Mouse (Mus musculus): ENCODE measurements around the gene Syt5. TPM values are rescaled to one million over a fixed set of nuclear protein-coding genes. Genes with fewer than 3 reads are reported as not detected.

Gene Syt5
- total RNA-seq, 2 experiments from 2014 or later, result 199 to 217 TPM

DNA sequence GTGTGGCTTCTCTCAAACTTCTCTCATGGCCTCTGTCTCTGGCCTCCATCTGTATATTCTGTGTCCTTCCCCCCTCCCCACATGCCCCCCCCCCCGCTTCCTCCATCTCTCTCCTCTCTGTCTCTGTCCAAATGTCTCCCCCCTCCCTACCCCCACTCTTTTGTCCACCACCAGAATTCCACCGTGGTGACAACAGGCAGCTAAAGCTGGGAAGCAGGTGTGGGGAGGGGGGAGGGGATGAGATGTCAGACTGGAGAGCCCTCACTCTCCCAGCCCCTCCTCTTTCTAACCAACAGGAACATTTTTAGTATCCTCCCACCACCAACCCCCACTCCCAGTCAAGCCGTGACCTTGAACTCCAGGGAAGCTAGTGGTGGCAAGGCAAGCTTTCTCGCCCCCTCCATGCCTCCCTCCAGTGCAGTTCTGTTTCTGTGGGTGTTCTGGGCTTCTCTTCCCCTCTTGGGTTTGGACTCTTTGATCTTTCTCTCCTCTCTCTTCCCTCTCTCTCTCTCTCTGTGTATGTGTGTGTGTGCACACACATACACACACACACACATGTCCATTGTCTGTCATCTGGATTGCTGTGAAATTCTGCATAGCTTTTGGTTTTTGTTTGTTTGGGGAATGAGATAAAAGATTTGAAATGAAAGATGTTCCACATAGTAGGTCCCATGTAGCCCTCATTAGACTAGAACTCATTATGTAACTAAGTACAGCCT is 30.9 kb downstream of the Syt5 start, which contains the start of gene Tnnt1:
Tnnt1 (minus strand) TSS at position 51 of the 719 bp plus-strand sequence.
- no peak for TF ChIP-seq CTCF (conservative IDR thresholded peaks at IDR 0.05)
- no peak within 1 kb of the TSS for H3K27ac ChIP-seq
- H3K4me3 ChIP-seq, result no peak within 1 kb of the TSS
- DNase-seq (ENCODE audit: low spot score in 2 of 2), result no peak

DNA sequence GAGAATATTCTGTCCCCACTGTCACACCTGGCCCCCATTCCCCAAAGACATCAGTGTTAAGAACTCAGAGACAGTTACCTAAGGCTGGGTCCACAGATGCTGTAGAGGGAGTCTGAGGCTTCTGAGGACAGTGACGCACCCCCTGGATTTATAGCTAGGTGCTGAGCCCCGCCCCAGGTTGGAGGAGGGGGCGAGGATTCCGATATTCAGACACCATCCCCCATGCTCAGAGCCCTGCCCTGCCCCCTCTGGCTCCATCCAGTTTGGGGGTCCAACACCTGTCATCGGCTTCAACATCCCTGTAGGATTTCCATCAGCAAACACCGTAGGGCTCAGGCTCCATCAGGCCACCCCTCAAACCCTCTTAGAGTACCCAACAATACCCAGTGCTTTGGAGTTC is 31.5 kb downstream of the Syt5 start:
- H3K4me3 ChIP-seq, result no peak overlapping the region
- DNase-seq (ENCODE audit: low spot score in 2 of 2), result no peak
- TF ChIP-seq CTCF (conservative IDR thresholded peaks at IDR 0.05), result no peak
- H3K27ac ChIP-seq, result no peak overlapping the region

DNA sequence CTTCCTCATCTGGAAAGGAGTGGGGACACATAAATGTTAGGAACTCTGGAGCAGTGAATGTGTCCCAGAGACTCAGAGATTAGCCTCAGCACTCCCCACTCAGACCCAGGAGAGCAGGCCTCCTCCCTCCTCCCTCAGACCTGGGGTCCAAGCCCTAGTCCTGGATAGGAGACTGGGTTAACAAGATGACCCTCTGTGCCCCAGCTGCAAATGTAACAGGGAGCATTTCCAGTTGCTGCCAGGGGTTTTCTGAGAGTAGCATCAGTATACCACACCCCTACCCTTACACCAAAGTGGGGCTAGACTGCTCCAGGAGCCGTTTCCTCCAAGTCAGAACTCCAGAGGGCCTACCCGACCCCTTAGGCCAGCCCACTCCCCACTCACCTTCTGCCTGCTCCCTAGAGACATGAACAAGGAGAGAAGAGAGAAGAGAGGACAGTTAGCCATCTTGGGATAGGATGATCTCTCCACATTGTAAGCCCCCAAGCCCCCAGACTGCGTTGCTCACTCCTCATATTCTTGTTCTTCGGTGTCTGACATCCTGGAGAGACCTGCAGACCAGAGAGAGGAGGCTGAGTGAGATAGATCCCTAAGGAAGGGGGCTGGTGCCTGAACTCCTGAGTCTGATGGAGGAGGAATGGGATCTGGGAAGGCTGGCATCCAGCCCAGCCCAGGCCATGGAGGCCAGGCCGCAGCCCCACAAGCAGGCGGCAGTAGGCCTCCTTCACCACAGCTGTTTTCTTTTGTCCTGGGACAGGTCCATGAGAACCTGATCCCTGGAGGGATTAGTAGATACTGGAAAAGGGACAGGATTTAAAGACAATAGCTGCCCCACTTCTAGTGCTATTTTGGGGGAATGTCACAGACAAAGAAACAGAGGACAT is 33.3 kb downstream of the Syt5 start:
- H3K4me3 ChIP-seq, result no peak overlapping the region
- no peak for TF ChIP-seq CTCF (conservative IDR thresholded peaks at IDR 0.05)
- no peak for DNase-seq (ENCODE audit: low spot score in 2 of 2)

DNA sequence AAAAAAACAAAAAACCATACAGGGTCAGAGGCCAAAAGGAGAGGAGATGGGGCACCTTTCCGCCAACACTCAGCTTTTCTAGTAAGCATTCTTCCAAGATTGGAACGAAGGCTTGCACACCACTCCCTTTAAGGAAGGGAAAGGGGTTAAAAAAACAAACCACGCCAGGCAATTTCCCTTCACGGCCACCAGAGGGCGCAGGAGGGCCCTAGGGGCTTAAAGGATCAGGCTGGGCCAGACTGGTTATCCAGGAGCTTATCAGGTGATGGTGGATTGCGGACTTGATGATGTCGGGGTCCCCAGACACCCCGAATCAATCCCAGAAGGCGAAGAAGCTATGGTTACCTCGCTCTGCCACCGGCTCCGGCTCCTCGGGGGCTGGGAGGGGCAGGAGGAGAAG is 34.1 kb downstream of the Syt5 start:
- H3K27ac ChIP-seq, result no peak overlapping the region
- TF ChIP-seq CTCF (conservative IDR thresholded peaks at IDR 0.05), result peak; percentile 95
- DNase-seq (ENCODE audit: low spot score in 2 of 2), result no peak
- no peak overlapping the region for H3K4me3 ChIP-seq

More for the DNA sequence above, 33.3 kb downstream of the Syt5 start:
- no peak overlapping the region for H3K27ac ChIP-seq

DNA sequence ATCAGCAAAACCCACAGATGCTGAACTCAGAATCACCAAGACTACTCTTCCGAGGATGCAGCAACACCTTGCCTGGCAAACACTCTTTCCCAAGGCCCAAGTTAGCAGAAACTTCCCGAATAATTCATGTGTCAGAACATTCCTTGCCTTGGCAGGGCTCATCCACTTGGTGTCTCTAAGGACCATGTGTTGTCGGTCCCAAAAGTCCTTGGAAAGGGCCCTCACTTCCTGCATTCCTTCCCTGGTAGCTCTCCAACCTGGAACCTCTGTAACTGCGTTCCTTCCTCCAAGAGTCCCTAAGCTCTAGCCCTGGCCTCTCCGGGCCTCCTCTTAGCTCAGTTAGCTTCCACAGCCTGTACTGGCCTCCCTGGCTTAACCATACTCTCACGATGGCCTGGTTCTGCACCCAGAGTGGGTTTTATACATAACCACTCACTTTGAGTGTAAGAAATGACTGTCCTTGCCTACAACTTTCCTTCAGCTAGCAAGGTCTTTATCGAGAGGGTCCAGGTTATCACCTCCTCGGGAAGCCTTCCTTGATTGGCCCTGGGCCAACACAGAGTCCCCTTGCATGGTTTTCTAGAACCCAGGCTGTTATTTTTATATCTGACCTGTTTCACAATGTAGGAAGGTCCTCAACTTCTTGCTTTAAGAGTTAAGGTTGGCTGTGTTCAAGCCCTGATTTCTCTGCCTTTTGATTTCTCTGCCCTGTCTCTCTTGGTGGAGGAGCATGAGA is 35.7 kb downstream of the Syt5 start:
- no peak for DNase-seq (ENCODE audit: low spot score in 2 of 2)
- TF ChIP-seq CTCF (conservative IDR thresholded peaks at IDR 0.05), result no peak
- no peak overlapping the region for H3K27ac ChIP-seq
- no peak overlapping the region for H3K4me3 ChIP-seq

DNA sequence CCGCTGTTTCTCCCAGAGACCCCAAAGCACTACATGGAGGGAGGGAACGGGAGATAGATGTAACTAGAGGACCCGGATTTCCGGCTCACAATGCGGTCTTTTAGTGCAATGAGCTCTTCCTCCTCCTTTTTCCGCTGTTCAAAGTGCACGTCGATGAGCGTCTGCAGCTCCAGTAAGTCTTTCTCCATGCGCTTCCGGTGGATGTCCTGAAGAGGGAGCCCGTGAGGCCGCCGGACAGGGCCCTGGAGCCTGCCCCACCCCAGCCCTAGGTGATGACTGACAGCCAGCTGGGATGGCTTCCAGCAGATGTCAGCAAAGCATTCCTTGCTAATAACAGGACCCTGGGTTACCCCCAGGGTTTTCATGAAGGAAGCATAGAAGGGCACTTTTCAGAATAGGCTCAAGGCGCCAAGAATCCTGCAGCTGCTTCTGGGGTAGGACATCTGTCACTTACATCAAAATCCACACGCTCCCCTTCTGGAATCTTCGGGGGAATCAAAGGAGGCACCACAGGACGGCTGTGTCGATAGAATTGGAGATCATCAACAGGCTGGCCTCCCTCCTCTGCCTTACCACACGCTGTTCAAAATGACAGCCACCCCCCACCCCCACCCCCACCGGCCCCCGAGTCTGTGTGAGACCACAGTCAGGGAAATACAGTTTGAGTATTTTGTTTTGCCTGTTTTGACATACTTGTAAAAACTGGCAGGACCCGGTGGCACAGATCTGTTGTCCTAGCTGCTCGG is 37.3 kb downstream of the Syt5 start:
- TF ChIP-seq CTCF (conservative IDR thresholded peaks at IDR 0.05), result peak; percentile 92
- Histone ChIP-seq H3K4me3 (no peak overlapping the region), H3K27ac (no peak overlapping the region)
- DNase-seq (ENCODE audit: low spot score in 2 of 2), result peak in 1 of 2 experiments; percentile 55

DNA sequence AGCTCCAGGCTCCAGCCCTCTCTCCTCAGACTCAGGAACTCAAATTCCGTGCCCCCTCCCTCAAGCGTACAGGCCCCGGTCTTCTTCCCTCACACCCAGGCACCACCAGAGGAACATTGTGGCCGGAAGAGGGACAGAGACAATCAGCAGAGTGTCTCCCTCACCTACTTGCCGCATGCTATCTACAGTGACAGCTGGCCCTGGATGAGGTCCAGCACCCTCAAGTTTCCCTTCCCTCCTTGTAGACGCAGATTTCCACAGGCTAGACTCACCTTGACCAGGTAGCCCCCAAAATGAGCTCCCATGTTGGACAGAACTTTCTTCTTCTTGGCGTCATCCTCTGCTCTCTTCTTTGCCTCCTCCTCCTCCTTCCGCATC is 38.6 kb downstream of the Syt5 start:
- no peak for TF ChIP-seq CTCF (conservative IDR thresholded peaks at IDR 0.05)
- Histone ChIP-seq H3K4me3 (no peak overlapping the region), H3K27ac (no peak overlapping the region)
- no peak for DNase-seq (ENCODE audit: low spot score in 2 of 2)

DNA sequence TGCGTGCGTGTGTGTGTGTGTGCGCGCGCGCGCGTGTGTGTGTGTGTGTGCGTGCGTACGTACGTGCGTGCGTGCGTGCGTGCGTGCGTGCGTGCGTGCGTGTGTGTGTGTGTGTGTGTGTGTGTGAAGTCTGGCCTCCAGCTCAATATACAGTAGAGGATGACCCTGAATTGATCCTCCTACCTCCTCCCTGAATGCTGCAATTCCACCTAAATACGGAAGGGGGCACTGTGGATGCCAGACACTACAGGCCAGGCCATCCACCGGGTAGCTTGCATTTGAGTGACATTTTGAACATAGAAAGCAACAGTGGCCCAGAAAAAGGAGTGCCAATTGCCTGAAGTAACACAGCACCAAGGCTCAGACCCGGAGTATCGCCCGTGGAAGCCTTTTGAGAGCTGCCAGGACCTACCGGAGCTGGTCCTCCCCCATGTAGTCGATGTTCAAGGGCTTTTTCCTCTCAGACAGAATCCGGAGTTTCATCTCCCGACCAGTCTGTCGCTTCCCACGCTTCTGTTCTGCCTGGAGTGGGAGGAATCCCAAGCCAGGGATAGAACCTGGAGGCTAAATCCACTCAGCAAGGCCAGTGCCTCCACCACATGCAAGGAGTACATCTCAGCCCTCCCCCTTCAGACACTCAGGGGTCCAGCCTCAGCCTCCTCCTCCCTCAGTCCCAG is 39.1 kb downstream of the Syt5 start:
- peak; percentile 63 for TF ChIP-seq CTCF (conservative IDR thresholded peaks at IDR 0.05)
- Histone ChIP-seq H3K27ac (no peak overlapping the region), H3K4me3 (no peak overlapping the region)
- DNase-seq (ENCODE audit: low spot score in 2 of 2), result no peak

DNA sequence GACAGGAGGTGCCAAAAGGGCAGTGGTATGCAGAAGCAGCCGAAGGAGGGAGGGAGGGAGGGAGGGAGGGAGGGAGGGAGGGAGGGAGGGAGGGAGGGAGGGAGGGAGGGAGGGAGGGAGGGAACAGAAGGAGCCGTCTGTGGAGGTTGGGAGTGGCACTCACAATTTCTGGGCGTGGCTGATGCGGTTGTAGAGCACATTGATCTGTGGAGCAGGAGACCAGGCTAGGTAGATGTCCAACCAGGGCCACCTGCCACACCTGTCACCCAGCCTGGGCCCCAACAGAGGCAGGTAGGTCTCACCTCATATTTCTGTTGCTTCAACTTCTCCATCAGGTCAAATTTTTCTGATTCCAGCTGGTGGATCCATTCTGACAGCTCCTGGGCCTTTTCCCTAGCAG is 40.1 kb downstream of the Syt5 start:
- Histone ChIP-seq H3K27ac (no peak overlapping the region), H3K4me3 (no peak overlapping the region)
- DNase-seq (ENCODE audit: low spot score in 2 of 2), result no peak
- TF ChIP-seq CTCF (conservative IDR thresholded peaks at IDR 0.05), result no peak

DNA sequence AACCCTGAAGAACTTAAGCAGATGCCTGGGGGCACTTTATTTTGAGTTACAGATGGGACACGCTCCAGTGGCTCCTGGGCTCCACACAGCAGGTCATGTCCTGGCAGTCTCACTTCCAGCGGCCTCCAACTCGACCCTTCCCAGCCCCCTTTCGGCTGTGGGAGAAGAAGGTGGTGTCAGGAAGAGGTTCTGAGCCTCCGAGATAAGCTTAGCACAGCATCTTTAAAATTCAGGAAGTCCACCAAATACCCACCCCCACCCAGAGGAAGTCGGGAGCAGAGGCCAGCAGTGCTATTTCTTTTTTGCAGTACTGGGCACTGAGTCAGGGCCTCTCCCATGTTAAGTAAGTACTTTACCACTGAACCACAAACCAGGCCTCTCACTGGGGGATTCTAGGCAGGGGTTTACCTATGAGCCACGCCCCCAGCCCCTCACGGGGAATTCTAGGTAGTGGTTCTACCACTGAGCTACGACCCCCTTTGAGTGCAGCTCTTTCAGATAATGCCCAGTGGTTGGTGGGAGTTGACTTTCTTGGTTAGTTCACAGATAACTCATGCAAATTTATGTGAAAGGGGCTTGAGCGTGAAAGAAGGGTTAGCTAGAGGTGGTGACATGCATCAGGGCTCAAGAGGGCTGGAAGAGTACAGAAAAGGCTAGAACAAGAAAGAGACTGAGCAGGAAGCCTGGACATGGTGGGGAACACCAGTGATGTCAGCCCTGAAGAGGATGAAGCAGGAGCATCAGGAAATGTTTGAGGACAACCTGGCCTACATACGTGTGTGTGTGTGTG is 42.5 kb downstream of the Syt5 start:
- no peak for DNase-seq (ENCODE audit: low spot score in 2 of 2)
- no peak overlapping the region for H3K4me3 ChIP-seq
- no peak for TF ChIP-seq CTCF (conservative IDR thresholded peaks at IDR 0.05)
- no peak overlapping the region for H3K27ac ChIP-seq

DNA sequence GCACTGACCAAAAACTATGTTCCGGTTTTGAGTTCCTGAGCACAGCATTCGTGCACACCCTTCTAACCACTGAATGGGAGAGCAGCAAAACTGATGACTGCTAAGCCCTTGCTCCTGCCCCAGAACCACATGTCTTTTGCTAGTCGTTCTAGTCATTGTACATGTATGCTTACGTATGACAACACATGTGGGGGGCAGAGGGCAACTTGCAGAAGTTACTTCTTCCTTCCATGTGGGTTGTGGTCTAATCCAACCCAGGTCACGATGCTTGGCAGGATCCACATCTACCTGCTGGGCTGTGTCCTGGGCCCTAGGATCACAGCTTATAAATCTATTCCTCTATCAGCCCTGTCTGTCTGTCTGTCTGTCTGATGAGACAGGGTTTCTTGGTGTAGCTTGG is 43.5 kb downstream of the Syt5 start:
- TF ChIP-seq CTCF (conservative IDR thresholded peaks at IDR 0.05), result no peak
- Histone ChIP-seq H3K27ac (no peak overlapping the region), H3K4me3 (no peak overlapping the region)
- no peak for DNase-seq (ENCODE audit: low spot score in 2 of 2)
